In genomic region chr17:91092421-91093041, GRCm38 (mm10) we compare ENCODE assay signal across 9 mouse cellular contexts. TPM values are rescaled to one million over a fixed set of nuclear protein-coding genes. Genes with fewer than 3 reads are reported as not detected.
DNase-seq lines count a peak whose midpoint lies in the region; ATAC-seq and TF ChIP-seq lines count a peak whose summit lies in the region.
"Had no signal": no experiment of that assay in that cellular context is flagged by ENCODE, and none has a peak within 500 bp of the region (broad histone marks: within the 10 kb centered on the region; RNA-seq: fewer than 3 reads in every experiment).

No protein-coding gene starts in this region.

- H3K9me3 ChIP-seq in lung, embryonic 14.5 days (ENCODE audit: low read depth, low read length): peaks cover 8% of the 10 kb centered on the region; the same call in 1 of the 2 replicates
- peaks cover 17% of the 10 kb centered on the region for H3K9me3 ChIP-seq in heart, embryonic 12.5 days (replicated peaks)

- no peaks in the 10 kb centered on the region for H3K27me3 ChIP-seq in lung, embryonic 14.5 days (ENCODE audit: insufficient read depth, low read length)
- peaks cover 20% of the 10 kb centered on the region for H3K27me3 ChIP-seq in heart, embryonic 12.5 days (replicated peaks)
- H3K27me3 ChIP-seq: Patski had no signal

- peak; percentile 86 for DNase-seq in lung, embryonic 14.5 days
- no peak for DNase-seq in lung, adult 2 months
- DNase-seq in embryo, embryonic 11.5 days (ENCODE audit: low read depth, low spot score): peak; percentile 61
- DNase-seq in layer of hippocampus, adult 9-11 months: peak; percentile 85
- peak; percentile 50 for DNase-seq in lung, postnatal 14 days
- peak; percentile 82 for DNase-seq in retina, embryonic 14.5 days (ENCODE audit: low spot score)
- DNase-seq in adipocyte (ENCODE audit: low spot score): no peak

- 2% methylated on average over 21 of the region's 21 CpGs for WGBS in lung, embryonic 14.5 days
- WGBS in lung, adult 2 months: 3% methylated on average over 21 of the region's 21 CpGs
- 1% methylated on average over 21 of the region's 21 CpGs for WGBS in heart, embryonic 12.5 days

- ATAC-seq in lung, embryonic 14.5 days (ENCODE audit: insufficient read depth): peak; percentile 98
- ATAC-seq in heart, embryonic 12.5 days (ENCODE audit: insufficient number of reproducible peaks, low FRiP score): peak; percentile 78; the same call in 1 of the 2 replicates
- ATAC-seq: Patski had no signal

- no peak overlapping the region for H3K27ac ChIP-seq in lung, embryonic 14.5 days (ENCODE audit: low read depth)
- no peak overlapping the region for H3K27ac ChIP-seq in heart, embryonic 12.5 days (ENCODE audit: poor library complexity, severe bottlenecking)

- no peak for TF ChIP-seq POLR2A in lung, adult 2 months (IDR thresholded peaks at IDR 0.05; ENCODE audit: borderline replicate concordance, extremely low read depth, low read depth, low read length)

- H3K4me1 ChIP-seq in lung, embryonic 14.5 days (ENCODE audit: insufficient read depth): no peaks in the 10 kb centered on the region
- no peaks in the 10 kb centered on the region for H3K4me1 ChIP-seq in lung, adult 2 months (ENCODE audit: control insufficient read depth, insufficient read depth, low read length)
- no peaks in the 10 kb centered on the region for H3K4me1 ChIP-seq in heart, embryonic 12.5 days (replicated peaks)

- peak overlapping the region; percentile 37; the same call in 1 of the 2 replicates for H3K4me2 ChIP-seq in lung, embryonic 14.5 days
- peak overlapping the region; percentile 55 for H3K4me2 ChIP-seq in heart, embryonic 12.5 days

- peak; percentile 38 for TF ChIP-seq CTCF in lung, embryonic 14.5 days (IDR thresholded peaks at IDR 0.05; ENCODE audit: low read depth)
- TF ChIP-seq CTCF in lung, adult 2 months (IDR thresholded peaks at IDR 0.05; ENCODE audit: insufficient read depth, low read length): no peak

- H3K36me3 ChIP-seq in lung, embryonic 14.5 days (ENCODE audit: insufficient read depth): no peaks in the 10 kb centered on the region
- no peaks in the 10 kb centered on the region for H3K36me3 ChIP-seq in heart, embryonic 12.5 days

- no peak overlapping the region; the same call in 1 of the 2 replicates for H3K4me3 ChIP-seq in lung, embryonic 14.5 days (ENCODE audit: low read depth, low read length)
- H3K4me3 ChIP-seq in lung, adult 2 months (replicated peaks; ENCODE audit: extremely low read depth, low read depth, low read length): no peak overlapping the region
- peak overlapping the region; percentile 11; the same call in 1 of the 2 replicates for H3K4me3 ChIP-seq in heart, embryonic 12.5 days

- H3K9ac ChIP-seq in lung, embryonic 14.5 days: no peak overlapping the region
- H3K9ac ChIP-seq in heart, embryonic 12.5 days: no peak overlapping the region

RNA-seq across cellular contexts. Expression of gene Nrxn1, which starts 0.3 kb away (rescaled TPM):
- 1.4 and 2.1 TPM in 2 replicates for polyA plus RNA-seq in lung, embryonic 14.5 days (2014; fragmentation: Nextera tagmentation; extraction: Ambion mirVana)
- polyA plus RNA-seq in lung, adult 2 months (2012; rRNA removed): 2.4 and 2.7 TPM in 2 replicates
- 1.6 and 1.7 TPM in 2 replicates for polyA plus RNA-seq in heart, embryonic 12.5 days (2016; fragmentation: Nextera tagmentation; extraction: Ambion mirVana)
- polyA plus RNA-seq: Patski had no signal

Comparison
In these comparisons a context has a peak if more than half of its experiments do, and no peak if none do; other contexts are left out.
1. DNase-seq: peak in lung, embryonic 14.5 days (single experiment), embryo, embryonic 11.5 days (single experiment), layer of hippocampus, adult 9-11 months (single experiment), lung, postnatal 14 days (single experiment) and retina, embryonic 14.5 days (single experiment); none in lung, adult 2 months (single experiment) and adipocyte (single experiment).